ENCODE assay signal across 8 mouse cellular contexts in the genomic region with DNA sequence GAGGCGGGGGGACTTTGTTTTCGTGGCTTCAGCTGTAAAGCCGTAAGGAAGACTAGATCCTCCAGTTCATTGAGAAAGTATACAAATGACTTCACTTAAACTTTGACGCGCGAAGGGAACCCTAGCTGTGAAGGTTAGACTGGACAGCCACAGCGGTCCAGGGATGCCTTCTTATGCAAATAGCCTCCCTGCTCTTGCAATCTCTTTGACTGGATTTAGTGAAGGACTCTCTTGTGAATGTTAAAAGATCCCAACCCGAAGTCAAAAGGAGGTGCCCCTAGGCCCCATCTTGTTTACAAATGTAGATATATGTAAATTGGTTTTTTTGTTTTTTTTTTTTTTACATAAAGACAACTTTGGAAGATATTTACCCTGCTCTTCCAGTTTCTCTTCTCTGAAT. TPM values are rescaled to one million over a fixed set of nuclear protein-coding genes. Genes with fewer than 3 reads are reported as not detected.
DNase-seq lines count a peak whose midpoint lies in the region; ATAC-seq and TF ChIP-seq lines count a peak whose summit lies in the region.

No protein-coding gene starts in this region.

- no peak for ATAC-seq in intestine, postnatal 0 days
- no peak for ATAC-seq in neural tube, embryonic 14.5 days (ENCODE audit: low read depth)

- peak overlapping the region; percentile 94 for H3K4me2 ChIP-seq in intestine, postnatal 0 days (replicated peaks; ENCODE audit: low read depth)
- peak overlapping the region; percentile 54 for H3K4me2 ChIP-seq in neural tube, embryonic 14.5 days (ENCODE audit: low read depth, low read length)

- peaks cover 9% of the 10 kb centered on the region; the same call in 1 of the 2 replicates for H3K4me1 ChIP-seq in cortical plate, adult 2 months (ENCODE audit: control insufficient read depth, insufficient read depth, low read length)
- no peaks in the 10 kb centered on the region for H3K4me1 ChIP-seq in intestine, postnatal 0 days (replicated peaks; ENCODE audit: control insufficient read depth, insufficient read depth, low read length)
- H3K4me1 ChIP-seq in neural tube, embryonic 14.5 days (ENCODE audit: control insufficient read depth, insufficient read depth, low read length): peaks cover 28% of the 10 kb centered on the region

- no peak for DNase-seq in layer of hippocampus, adult 2 months (ENCODE audit: low spot score in 2 of 2)
- no peak for DNase-seq in layer of hippocampus, postnatal 36 days
- no peak for DNase-seq in right cerebral cortex, postnatal 4 days
- DNase-seq in gastrocnemius, postnatal 10 days: no peak
- no peak for DNase-seq in c-Kit-positive CD71-positive TER-119-positive erythroid progenitor cells, embryonic 14.5 days (ENCODE audit: low spot score)

- H3K9me3 ChIP-seq in intestine, postnatal 0 days (ENCODE audit: control insufficient read depth): no peaks in the 10 kb centered on the region
- no peaks in the 10 kb centered on the region for H3K9me3 ChIP-seq in neural tube, embryonic 14.5 days (ENCODE audit: control insufficient read depth, low read length)

- TF ChIP-seq POLR2A in cortical plate, adult 2 months (IDR thresholded peaks at IDR 0.05; ENCODE audit: extremely low read depth, insufficient read depth, low read length): no peak

- peak overlapping the region; percentile 98 for H3K27ac ChIP-seq in layer of hippocampus, adult 2 months
- no peak overlapping the region for H3K27ac ChIP-seq in cortical plate, adult 2 months (ENCODE audit: insufficient read depth, low read length)
- 0 out of 2 replicates have a peak overlapping the region, but pooled peaks have one; percentile 41 for H3K27ac ChIP-seq in intestine, postnatal 0 days (ENCODE audit: low read depth, low read length)
- H3K27ac ChIP-seq in neural tube, embryonic 14.5 days (ENCODE audit: low read depth, low read length): peak overlapping the region; percentile 91

- no peaks in the 10 kb centered on the region; the same call in 1 of the 2 replicates for H3K36me3 ChIP-seq in intestine, postnatal 0 days (ENCODE audit: control insufficient read depth, insufficient read depth)
- H3K36me3 ChIP-seq in neural tube, embryonic 14.5 days (ENCODE audit: control insufficient read depth, insufficient read depth, low read length): no peaks in the 10 kb centered on the region

- 0% methylated on average over 8 of the region's 8 CpGs for WGBS in intestine, postnatal 0 days
- under 1% methylated on average over 8 of the region's 8 CpGs for WGBS in neural tube, embryonic 14.5 days

- no peak for TF ChIP-seq CTCF in layer of hippocampus, adult 2 months (conservative IDR thresholded peaks at IDR 0.05)
- no peak for TF ChIP-seq CTCF in cortical plate, adult 2 months (IDR thresholded peaks at IDR 0.05; ENCODE audit: extremely low read depth, insufficient read depth, low read length)
- no peak for TF ChIP-seq CTCF in intestine, postnatal 0 days (IDR thresholded peaks at IDR 0.05; ENCODE audit: low read depth)

- H3K9ac ChIP-seq in intestine, postnatal 0 days (ENCODE audit: low read depth, low read length): peak overlapping the region; percentile 49
- peak overlapping the region; percentile 69 for H3K9ac ChIP-seq in neural tube, embryonic 14.5 days (replicated peaks; ENCODE audit: low read depth, low read length)

- H3K4me3 ChIP-seq in layer of hippocampus, adult 2 months: peak overlapping the region; percentile 82
- H3K4me3 ChIP-seq in cortical plate, adult 2 months (ENCODE audit: insufficient read depth, low read length): peak overlapping the region; percentile 62
- H3K4me3 ChIP-seq in intestine, postnatal 0 days (ENCODE audit: low read depth, low read length): peak overlapping the region; percentile 80
- peak overlapping the region; percentile 73 for H3K4me3 ChIP-seq in neural tube, embryonic 14.5 days (ENCODE audit: low read depth, low read length)

- H3K27me3 ChIP-seq in intestine, postnatal 0 days (replicated peaks; ENCODE audit: control insufficient read depth, insufficient read depth, low read length): no peaks in the 10 kb centered on the region
- H3K27me3 ChIP-seq in neural tube, embryonic 14.5 days (ENCODE audit: control insufficient read depth, insufficient read depth, low read length): no peaks in the 10 kb centered on the region

RNA-seq across cellular contexts. Expression of gene Trp53, which starts 1.7 kb away (rescaled TPM):
- total RNA-seq in layer of hippocampus, adult 2 months (2021): 10 to 100 TPM; 28.5 to 32.3 TPM
- total RNA-seq in layer of hippocampus, postnatal 36 days (2021): 10 to 100 TPM; 25.4 to 27.4 TPM
- polyA plus RNA-seq in cortical plate, adult 2 months (2012; rRNA removed): 33.9 and 35.1 TPM in 2 replicates
- polyA plus RNA-seq in intestine, postnatal 0 days (2015; fragmentation: Nextera tagmentation; extraction: Ambion mirVana): 48.0 and 49.6 TPM in 2 replicates
- 54.6 and 68.8 TPM in 2 replicates for polyA plus RNA-seq in neural tube, embryonic 14.5 days (2014; fragmentation: Nextera tagmentation; extraction: Ambion mirVana)
- total RNA-seq in gastrocnemius, postnatal 10 days (2021): 10 to 100 TPM; 30.9 to 41.2 TPM

RNA-seq across cellular contexts. Expression of gene Wrap53, which starts 1.8 kb away (rescaled TPM):
- 10 to 100 TPM; 12.0 to 14.3 TPM for total RNA-seq in layer of hippocampus, adult 2 months (2021)
- 10 to 100 TPM; 11.8 to 14.3 TPM for total RNA-seq in layer of hippocampus, postnatal 36 days (2021)
- polyA plus RNA-seq in cortical plate, adult 2 months (2012; rRNA removed): 13.6 and 14.3 TPM in 2 replicates
- 14.3 and 14.7 TPM in 2 replicates for polyA plus RNA-seq in intestine, postnatal 0 days (2015; fragmentation: Nextera tagmentation; extraction: Ambion mirVana)
- polyA plus RNA-seq in neural tube, embryonic 14.5 days (2014; fragmentation: Nextera tagmentation; extraction: Ambion mirVana): 17.3 and 20.8 TPM in 2 replicates
- 1 to 10 TPM; 4.3 to 5.5 TPM for total RNA-seq in gastrocnemius, postnatal 10 days (2021)

RNA-seq across cellular contexts. Expression of gene Efnb3, which starts 21.8 kb away (rescaled TPM):
- total RNA-seq in layer of hippocampus, adult 2 months (2021): 100 to 1,000 TPM; 113 to 116 TPM
- total RNA-seq in layer of hippocampus, postnatal 36 days (2021): 100 to 1,000 TPM; 120 to 121 TPM
- 68.2 and 77.1 TPM in 2 replicates for polyA plus RNA-seq in cortical plate, adult 2 months (2012; rRNA removed)
- 4.4 and 4.6 TPM in 2 replicates for polyA plus RNA-seq in intestine, postnatal 0 days (2015; fragmentation: Nextera tagmentation; extraction: Ambion mirVana)
- 23.2 and 35.6 TPM in 2 replicates for polyA plus RNA-seq in neural tube, embryonic 14.5 days (2014; fragmentation: Nextera tagmentation; extraction: Ambion mirVana)
- total RNA-seq in gastrocnemius, postnatal 10 days (2021): 1 to 10 TPM; 1.6 to 2.3 TPM

RNA-seq across cellular contexts. Expression of gene Atp1b2, which starts 23.9 kb away (rescaled TPM):
- total RNA-seq in layer of hippocampus, adult 2 months (2021): 100 to 1,000 TPM; 391 to 411 TPM
- total RNA-seq in layer of hippocampus, postnatal 36 days (2021): 100 to 1,000 TPM; 400 to 418 TPM
- 362 and 374 TPM in 2 replicates for polyA plus RNA-seq in cortical plate, adult 2 months (2012; rRNA removed)
- polyA plus RNA-seq in intestine, postnatal 0 days (2015; fragmentation: Nextera tagmentation; extraction: Ambion mirVana): 5.9 and 7.5 TPM in 2 replicates
- polyA plus RNA-seq in neural tube, embryonic 14.5 days (2014; fragmentation: Nextera tagmentation; extraction: Ambion mirVana): 66.6 and 99.6 TPM in 2 replicates
- 100 to 1,000 TPM; 351 to 394 TPM for total RNA-seq in gastrocnemius, postnatal 10 days (2021)

RNA-seq across cellular contexts. Expression of gene Dnah2, which starts 32.9 kb away (rescaled TPM):
- 1 to 10 TPM; 4.6 to 5.2 TPM for total RNA-seq in layer of hippocampus, adult 2 months (2021)
- 1 to 10 TPM; 5.4 to 5.9 TPM for total RNA-seq in layer of hippocampus, postnatal 36 days (2021)
- 1.6 and 2.1 TPM in 2 replicates for polyA plus RNA-seq in cortical plate, adult 2 months (2012; rRNA removed)
- polyA plus RNA-seq in intestine, postnatal 0 days (2015; fragmentation: Nextera tagmentation; extraction: Ambion mirVana): 8.0 and 8.7 TPM in 2 replicates
- 5.7 and 6.9 TPM in 2 replicates for polyA plus RNA-seq in neural tube, embryonic 14.5 days (2014; fragmentation: Nextera tagmentation; extraction: Ambion mirVana)
- total RNA-seq in gastrocnemius, postnatal 10 days (2021): 1 to 10 TPM in 1 of 2 experiments, under 1 TPM in 1; 0.07 to 1.1 TPM

Comparison
In these comparisons a context has a peak if more than half of its experiments do, and no peak if none do; other contexts are left out.
1. RNA of gene Efnb3, which starts 21.8 kb away (total RNA-seq): 120 to 121 TPM in layer of hippocampus, postnatal 36 days and 113 to 116 TPM in layer of hippocampus, adult 2 months; 1.6 to 2.3 TPM in gastrocnemius, postnatal 10 days; every median in the first group is over 10 times any median in the second.
2. Peak in every context shown above with its lines, with median percentiles within 50 percentile points of each other: H3K4me3 ChIP-seq.